Mouse (Mus musculus) testis, postnatal 10 days (tissue): ENCODE measurements at regions not wholly inside any gene's neighbourhood (a gene's known extent, or its start where the extent isn't known, plus 50 kb on each side); places are given as distances from the start of the nearest gene placed in this dataset.
A peak's percentile ranks its signal among the peaks of the same experiment; 100 is the strongest.

Experiments
- DNase-seq: peaks from one replicate; pipeline ENCODE4 v3.0.0; 2021; ENCODE audit warnings: low spot score

DNA sequence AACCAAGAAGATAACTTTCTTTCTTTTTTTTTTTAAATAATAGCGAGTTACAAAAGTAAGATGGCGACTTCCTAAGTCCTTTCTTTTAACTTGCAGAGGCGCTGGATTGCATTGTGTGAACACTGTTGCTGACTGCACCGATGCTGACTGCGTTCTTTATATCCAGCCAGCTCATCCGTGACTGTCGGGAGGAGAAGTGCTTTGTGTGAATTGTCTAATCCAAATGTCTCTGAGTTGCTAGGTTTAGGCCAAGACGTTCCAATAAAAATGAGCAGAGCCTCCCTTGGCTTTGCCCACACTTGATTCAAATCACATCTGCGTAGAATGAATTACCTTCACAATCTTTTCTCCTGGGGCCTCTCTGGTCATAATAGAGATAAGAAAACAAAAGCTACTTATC, 156.0 kb upstream of the Slc24a2 start:
- no peak for DNase-seq

GRCm38 (mm10) chr4:87385221-87385739, 155.0 kb upstream of the Slc24a2 start:
- DNase-seq: no peak

DNA sequence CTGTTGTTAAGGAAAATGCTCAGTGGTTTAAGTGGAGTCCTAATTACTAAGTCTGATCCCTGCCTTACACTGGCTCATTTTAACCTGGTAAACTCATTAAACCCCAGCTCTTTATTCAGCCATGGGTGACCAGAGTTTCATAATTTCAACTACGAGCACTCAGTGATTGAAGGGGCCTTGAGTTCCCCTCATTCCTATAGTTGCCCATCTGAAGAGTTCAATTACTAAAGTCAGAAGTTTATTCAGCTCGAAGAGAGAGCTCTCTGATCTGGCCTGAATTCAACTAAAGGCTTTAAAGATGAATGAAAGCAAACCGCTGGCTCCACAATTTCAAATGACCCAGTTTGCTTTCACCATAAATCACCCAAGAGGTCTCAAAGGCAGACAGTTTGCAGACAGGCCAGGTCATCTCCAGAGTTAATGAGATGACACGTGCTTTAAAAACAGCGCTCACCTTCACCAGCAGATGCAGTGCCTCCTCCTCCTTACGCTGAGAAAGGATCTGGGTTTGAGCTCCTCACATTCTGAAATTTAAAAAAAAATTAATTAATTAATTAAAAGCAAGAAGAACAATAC, 154.3 kb upstream of the Slc24a2 start:
- DNase-seq: no peak

DNA sequence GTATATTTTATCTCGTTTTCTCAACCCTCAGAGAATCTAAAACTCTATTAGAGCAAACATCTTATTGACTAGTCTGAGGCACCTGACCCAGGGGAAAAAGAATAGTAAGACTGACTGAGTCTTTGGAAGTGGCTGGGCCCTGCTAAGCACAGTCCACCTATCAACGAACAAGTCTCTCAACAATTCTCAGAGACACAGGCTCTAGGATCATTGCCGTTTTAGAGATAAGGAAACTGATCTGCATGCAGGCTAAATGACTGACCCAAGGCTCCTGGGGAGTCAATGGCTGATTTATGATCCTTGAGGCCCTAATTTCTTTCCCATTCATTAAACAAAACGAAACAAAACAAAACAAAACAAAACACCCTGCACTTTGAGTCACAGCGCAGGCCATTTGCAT, 150.4 kb upstream of the Slc24a2 start:
- no peak for DNase-seq

DNA sequence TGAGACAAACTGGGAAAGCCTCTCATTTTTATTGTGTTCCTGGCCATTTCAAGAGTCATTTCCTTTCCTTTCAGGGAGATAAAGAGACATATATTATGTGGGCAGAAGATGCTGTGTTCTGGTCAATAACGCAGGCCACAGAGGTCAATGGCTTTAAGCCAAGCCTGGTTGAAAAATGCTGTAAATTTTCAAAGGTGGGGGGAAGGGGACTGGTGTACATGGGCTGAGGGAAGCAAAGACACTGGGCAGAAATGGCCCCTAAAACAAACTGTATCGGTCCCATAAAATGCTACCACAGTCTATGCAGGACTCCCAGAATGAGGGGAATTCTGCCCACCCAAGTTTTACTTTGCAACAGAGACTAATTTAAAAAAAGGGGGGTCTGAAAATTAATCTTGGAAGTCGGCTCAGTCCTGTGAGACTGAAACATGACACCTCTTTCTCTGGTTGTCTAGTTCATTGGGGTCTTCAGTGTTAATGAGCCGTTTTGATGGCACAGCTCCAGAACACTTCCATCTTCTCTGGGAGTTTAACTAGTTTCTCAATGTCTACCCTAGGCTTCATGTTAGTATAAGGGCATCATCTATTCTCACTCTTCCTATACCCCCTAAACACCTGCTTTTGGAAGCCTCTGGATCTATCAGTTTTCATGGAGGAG, 149.4 kb upstream of the Slc24a2 start:
- DNase-seq: no peak

DNA sequence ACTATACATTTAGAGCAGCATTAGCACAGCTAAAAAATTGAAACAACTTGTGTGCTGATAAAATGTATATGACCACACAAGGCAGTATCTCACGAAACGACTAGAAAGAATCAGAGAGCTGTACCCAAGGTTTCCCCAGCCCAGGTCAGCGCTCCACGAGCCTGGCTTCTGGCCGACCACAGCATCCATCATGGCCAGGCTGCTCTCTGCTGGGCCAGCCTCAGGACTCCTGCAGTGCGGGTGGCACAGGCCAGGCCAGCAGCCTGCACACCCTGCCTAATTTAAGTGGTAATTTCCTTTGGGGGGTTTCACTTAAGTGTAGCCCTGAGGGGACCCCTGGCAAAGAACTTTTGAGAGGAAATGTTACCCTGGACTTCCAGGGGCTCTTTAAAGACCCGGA, 141.7 kb upstream of the Slc24a2 start:
- no peak for DNase-seq

DNA sequence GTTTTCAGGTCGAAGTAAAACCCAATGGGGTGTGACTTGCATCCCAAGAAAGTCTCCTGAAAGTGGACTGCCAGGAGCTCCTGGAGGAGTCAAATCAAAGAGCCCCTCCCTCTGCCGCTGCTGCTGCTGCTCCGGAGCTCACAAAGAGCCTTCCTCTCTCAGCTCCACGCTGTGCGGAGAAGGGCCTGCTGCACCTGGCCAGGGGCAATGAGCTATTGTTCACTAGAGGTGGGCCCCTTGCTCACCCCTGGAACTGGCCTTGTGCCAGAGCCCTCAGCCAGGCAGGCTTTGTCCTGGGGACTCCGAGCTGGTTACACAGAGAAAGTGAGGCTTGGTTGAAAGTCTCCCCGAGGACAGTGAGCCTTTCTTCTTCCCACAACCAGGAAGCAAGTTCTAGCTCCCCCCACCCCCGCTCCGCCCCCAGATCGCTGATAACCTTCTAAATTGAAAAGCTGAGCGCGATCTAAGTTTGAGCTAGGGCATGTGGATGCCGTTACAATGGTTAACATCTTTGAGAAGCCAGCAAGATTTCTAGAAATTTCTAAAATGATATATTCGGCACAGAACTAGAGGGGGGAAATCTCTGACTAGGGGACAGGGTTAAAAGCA, 139.5 kb upstream of the Slc24a2 start:
- DNase-seq: peak; percentile 66

- peak; percentile 67 for DNase-seq
Measured at GRCm38 (mm10) chr4:87368413-87369160, 138.3 kb upstream of the Slc24a2 start.

GRCm38 (mm10) chr4:87367732-87368412, 137.6 kb upstream of the Slc24a2 start:
- peak; percentile 81 for DNase-seq

DNA sequence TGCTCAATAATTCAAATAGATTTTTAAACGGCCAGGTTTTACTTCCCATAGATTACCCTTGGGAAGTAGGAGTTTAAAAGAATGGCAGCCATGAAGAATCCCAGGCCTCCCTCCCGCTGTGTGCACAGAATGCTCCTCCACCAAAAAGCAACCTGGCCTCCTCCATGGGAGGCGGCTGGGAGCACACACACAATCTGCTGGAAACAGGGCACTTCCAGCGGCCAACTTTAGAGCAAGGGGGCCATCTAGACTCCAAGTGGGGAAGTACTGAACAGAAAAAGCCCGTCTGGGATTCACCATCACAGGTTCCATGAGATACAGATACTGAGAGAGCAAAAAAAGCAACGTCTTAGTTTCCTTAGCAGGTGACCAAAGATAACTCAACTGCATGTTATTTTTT, 131.9 kb upstream of the Slc24a2 start:
- DNase-seq: no peak

GRCm38 (mm10) chr4:87359483-87359882, 129.2 kb upstream of the Slc24a2 start:
- DNase-seq: peak; percentile 68

GRCm38 (mm10) chr4:87359004-87359403, 128.7 kb upstream of the Slc24a2 start:
- no peak for DNase-seq

GRCm38 (mm10) chr4:87332968-87333367, 102.7 kb upstream of the Slc24a2 start:
- DNase-seq: no peak

- DNase-seq: no peak
Measured at GRCm38 (mm10) chr4:87329136-87329535, 98.9 kb upstream of the Slc24a2 start.

- DNase-seq: no peak
Measured at GRCm38 (mm10) chr4:87321726-87322349, 91.6 kb upstream of the Slc24a2 start.

DNA sequence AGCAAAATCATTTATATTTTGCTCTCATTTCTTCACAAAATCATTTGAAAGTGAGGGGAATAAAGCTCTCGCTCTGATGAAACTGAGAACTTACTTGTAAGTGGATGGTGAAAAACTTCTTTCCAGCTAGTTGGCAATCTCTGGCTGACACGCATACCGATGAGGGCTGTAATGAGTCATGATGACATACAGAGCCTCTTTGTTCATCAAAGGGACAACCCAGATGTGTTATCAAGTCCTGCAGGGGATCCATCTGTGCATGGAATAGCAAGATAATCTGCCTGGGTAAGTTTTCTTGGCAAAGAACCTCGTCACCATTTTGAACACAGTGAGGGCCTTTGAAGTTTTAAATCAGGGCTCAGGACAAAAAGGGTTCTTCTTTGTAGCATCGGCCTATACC, 67.9 kb upstream of the Slc24a2 start:
- DNase-seq: no peak

DNA sequence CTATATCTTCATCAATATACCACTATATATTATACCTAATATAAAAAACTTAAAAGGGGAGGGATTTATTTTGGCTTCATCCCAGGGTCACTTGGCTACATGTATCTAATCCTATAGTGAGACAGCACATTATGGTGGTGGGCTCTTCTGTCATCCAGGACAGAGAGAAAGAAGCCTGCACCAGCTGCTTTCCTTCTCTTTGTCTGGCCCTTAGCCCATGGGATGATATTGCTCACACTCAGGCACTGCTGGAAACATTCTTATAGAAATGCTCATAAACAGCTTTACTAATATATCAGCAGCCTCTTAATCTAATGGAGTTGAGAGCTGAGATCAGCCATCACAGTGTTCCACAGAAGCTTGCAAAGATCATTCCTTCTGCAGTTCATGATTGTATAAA, 64.3 kb upstream of the Slc24a2 start:
- DNase-seq: no peak
